Mouse (Mus musculus): ENCODE results near the gene Catsperb.
"Not testable (repeated sequence)": the region's sequence is repeated elsewhere in the genome, so short reads cannot be mapped to it uniquely, and the experiment has no call there.

Catsperb gene

GRCm38 (mm10) chr12:101404353-101404752 is at the start of gene Catsperb:
Gene Catsperb, plus strand, starts transcription at chr12:101404653.
- DNase-seq: not testable (repeated sequence)

GRCm38 (mm10) chr12:101361468-101361867 is 43.0 kb upstream of the Catsperb start:
- not testable (repeated sequence) for DNase-seq

- not testable (repeated sequence) for DNase-seq
Observed at GRCm38 (mm10) chr12:101381460-101381859, 23.0 kb upstream of the Catsperb start.

GRCm38 (mm10) chr12:101426131-101426530 is 21.7 kb downstream of the Catsperb start:
- no peak for DNase-seq

GRCm38 (mm10) chr12:101462051-101462450 is 57.6 kb downstream of the Catsperb start:
- no peak for DNase-seq

GRCm38 (mm10) chr12:101483571-101483970 is 79.1 kb downstream of the Catsperb start:
- DNase-seq: no peak

GRCm38 (mm10) chr12:101511326-101511725 is 106.9 kb downstream of the Catsperb start:
- not testable (repeated sequence) for DNase-seq

GRCm38 (mm10) chr12:101606622-101607021 is 202.2 kb downstream of the Catsperb start:
- not testable (repeated sequence) for DNase-seq

- DNase-seq: no peak
Observed at GRCm38 (mm10) chr12:101633137-101633536, 228.7 kb downstream of the Catsperb start.

GRCm38 (mm10) chr12:101667502-101667901 is 263.0 kb downstream of the Catsperb start:
- no peak for DNase-seq

Data from B cell, adult 2 months (primary cell).